10 mouse cellular contexts compared by ENCODE assay signal in genomic region chr7:35121150-35121549, GRCm38 (mm10). TPM values are rescaled to one million over a fixed set of nuclear protein-coding genes. Genes with fewer than 3 reads are reported as not detected.
DNase-seq lines count a peak whose midpoint lies in the region; ATAC-seq and TF ChIP-seq lines count a peak whose summit lies in the region.
"Had no signal": no experiment of that assay in that cellular context is flagged by ENCODE, and none has a peak within 500 bp of the region (broad histone marks: within the 10 kb centered on the region; RNA-seq: fewer than 3 reads in every experiment).

No protein-coding gene starts in this region.

- 25% methylated on average over 8 of the region's 8 CpGs for WGBS in liver, adult 2 months
- 30% methylated on average over 8 of the region's 8 CpGs for WGBS in embryonic facial prominence, embryonic 10.5 days
- WGBS in hindbrain, embryonic 14.5 days = 41% methylated on average over 8 of the region's 8 CpGs
- 36% methylated on average over 8 of the region's 8 CpGs for WGBS in liver, postnatal 0 days (ENCODE audit: insufficient replicate concordance)

- ATAC-seq in hindbrain, embryonic 14.5 days (ENCODE audit: low FRiP score) = no peak
- no peak for ATAC-seq in liver, postnatal 0 days
- ATAC-seq in granulocyte monocyte progenitor cell, adult 5-6 weeks (replicated peaks; ENCODE audit: poor library complexity, severe bottlenecking) = no peak
- ATAC-seq: forebrain, embryonic 14.5 days; inflammation-experienced regulatory T-cells, adult 6 months had no signal

- peak overlapping the region; percentile 99 for H3K9ac ChIP-seq in liver, adult 2 months (ENCODE audit: low read depth, low read length)
- no peak overlapping the region for H3K9ac ChIP-seq in hindbrain, embryonic 14.5 days
- H3K9ac ChIP-seq in liver, postnatal 0 days (replicated peaks) = peak overlapping the region; percentile 73

- H3K27ac ChIP-seq in liver, adult 2 months (replicated peaks; ENCODE audit: insufficient read depth, low read depth, low read length) = peak overlapping the region; percentile 94
- no peak overlapping the region for H3K27ac ChIP-seq in embryonic facial prominence, embryonic 10.5 days (replicated peaks)
- no peak overlapping the region for H3K27ac ChIP-seq in hindbrain, embryonic 14.5 days
- H3K27ac ChIP-seq in liver, postnatal 0 days (ENCODE audit: low read depth) = peak overlapping the region; percentile 77

- H3K79me2 ChIP-seq in liver, adult 2 months (ENCODE audit: control insufficient read depth, insufficient read depth, low read length) = peaks cover 23% of the 10 kb centered on the region

- peaks cover 15% of the 10 kb centered on the region for H3K4me1 ChIP-seq in liver, adult 2 months (ENCODE audit: control insufficient read depth, insufficient read depth, low read length)
- peaks cover 50% of the 10 kb centered on the region for H3K4me1 ChIP-seq in embryonic facial prominence, embryonic 10.5 days
- H3K4me1 ChIP-seq in hindbrain, embryonic 14.5 days (replicated peaks; ENCODE audit: control insufficient read depth, insufficient read depth, low read length) = peaks cover 13% of the 10 kb centered on the region
- H3K4me1 ChIP-seq in liver, postnatal 0 days (ENCODE audit: insufficient read depth) = peaks cover 14% of the 10 kb centered on the region

- intact Hi-C loops in left cerebral cortex, postnatal 36 days (cut with DNase I) = no loop called here

- no peak for TF ChIP-seq EP300 in liver, postnatal 0 days (IDR thresholded peaks at IDR 0.05; ENCODE audit: low read depth)

- peak overlapping the region; percentile 79 for H3K4me3 ChIP-seq in liver, adult 2 months (ENCODE audit: insufficient read depth, low read depth, low read length)
- H3K4me3 ChIP-seq in embryonic facial prominence, embryonic 10.5 days = peak overlapping the region; percentile 68; the same call in 1 of the 2 replicates
- H3K4me3 ChIP-seq in hindbrain, embryonic 14.5 days (replicated peaks; ENCODE audit: low read length) = peak overlapping the region; percentile 55
- peak overlapping the region; percentile 69 for H3K4me3 ChIP-seq in liver, postnatal 0 days (ENCODE audit: low read depth, low read length)

- H3K9me3 ChIP-seq in embryonic facial prominence, embryonic 10.5 days = no peaks in the 10 kb centered on the region
- H3K9me3 ChIP-seq in hindbrain, embryonic 14.5 days (ENCODE audit: control insufficient read depth, low read length) = no peaks in the 10 kb centered on the region
- no peaks in the 10 kb centered on the region for H3K9me3 ChIP-seq in liver, postnatal 0 days (ENCODE audit: low read length)

- TF ChIP-seq POLR2A in liver, adult 2 months (IDR thresholded peaks at IDR 0.05; ENCODE audit: extremely low read depth, insufficient read depth, low read length) = 0 out of 2 replicates have a peak, but pooled peaks have one; percentile 5

- TF ChIP-seq CTCF in liver, adult 2 months (IDR thresholded peaks at IDR 0.05; ENCODE audit: low read depth, low read length) = 0 out of 2 replicates have a peak, but pooled peaks have one; percentile 0
- no peak for TF ChIP-seq CTCF in liver, postnatal 0 days (IDR thresholded peaks at IDR 0.05; ENCODE audit: low read depth)

- H3K27me3 ChIP-seq in liver, adult 2 months (ENCODE audit: control insufficient read depth, insufficient read depth, low read length) = no peaks in the 10 kb centered on the region
- H3K27me3 ChIP-seq in embryonic facial prominence, embryonic 10.5 days (replicated peaks; ENCODE audit: low read depth, poor library complexity, severe bottlenecking) = peaks cover 93% of the 10 kb centered on the region
- peaks cover 63% of the 10 kb centered on the region for H3K27me3 ChIP-seq in hindbrain, embryonic 14.5 days (ENCODE audit: control insufficient read depth, insufficient read depth, low read length)
- peaks cover 39% of the 10 kb centered on the region for H3K27me3 ChIP-seq in liver, postnatal 0 days (ENCODE audit: insufficient read depth, low read length)

- H3K4me2 ChIP-seq in hindbrain, embryonic 14.5 days (replicated peaks) = peak overlapping the region; percentile 84; the same call in 1 of the 2 replicates
- H3K4me2 ChIP-seq in liver, postnatal 0 days (ENCODE audit: low read depth, low read length) = peak overlapping the region; percentile 87

- peak; percentile 71 for DNase-seq in liver, adult 2 months (ENCODE audit: extremely low read depth, low read depth, low spot score)
- no peak for DNase-seq in liver
- no peak for DNase-seq in embryonic facial prominence, embryonic 10.5 days (ENCODE audit: low spot score)
- DNase-seq in hindbrain, embryonic 14.5 days (ENCODE audit: low spot score) = no peak
- no peak for DNase-seq in liver, postnatal 0 days
- no peak for DNase-seq in ovary, adult 18-20 months (ENCODE audit: low spot score)
- no peak for DNase-seq in left cerebral cortex, postnatal 36 days (ENCODE audit: low spot score in 2 of 2)

- peaks cover 12% of the 10 kb centered on the region for H3K36me3 ChIP-seq in liver, adult 2 months (ENCODE audit: control insufficient read depth, insufficient read depth, low read length)
- H3K36me3 ChIP-seq in embryonic facial prominence, embryonic 10.5 days (replicated peaks) = no peaks in the 10 kb centered on the region
- no peaks in the 10 kb centered on the region for H3K36me3 ChIP-seq in hindbrain, embryonic 14.5 days (replicated peaks; ENCODE audit: control insufficient read depth, insufficient read depth)
- H3K36me3 ChIP-seq in liver, postnatal 0 days (replicated peaks; ENCODE audit: insufficient read depth, low read length) = no peaks in the 10 kb centered on the region

RNA-seq across cellular contexts. Expression of gene Cebpa, which starts 2.1 kb away (rescaled TPM):
- total RNA-seq in liver, adult 2 months (2014; rRNA removed) = 177 and 199 TPM in 2 replicates
- 349 and 390 TPM in 2 replicates for polyA plus RNA-seq in liver, adult 2 months (2012; rRNA removed)
- 0.39 and 0.45 TPM in 2 replicates for polyA plus RNA-seq in embryonic facial prominence, embryonic 10.5 days (2016; fragmentation: Nextera tagmentation; extraction: Ambion mirVana)
- polyA plus RNA-seq in hindbrain, embryonic 14.5 days (2014; fragmentation: Nextera tagmentation; extraction: Ambion mirVana) = 0.82 and 1.0 TPM in 2 replicates
- polyA plus RNA-seq in liver, postnatal 0 days (2015; fragmentation: Nextera tagmentation; extraction: Ambion mirVana) = 20.2 and 34.0 TPM in 2 replicates
- total RNA-seq in granulocyte monocyte progenitor cell, adult 5-6 weeks (2014; fragmentation: Nextera tagmentation) = 89.6 and 92.8 TPM in 2 replicates
- 33.3 and 45.1 TPM in 2 replicates for total RNA-seq in granulocyte monocyte progenitor cell, adult 5-6 weeks (2017)
- total RNA-seq in left cerebral cortex, postnatal 36 days (2021) = 10 to 100 TPM in 1 of 2 experiments, 1 to 10 TPM in 1; 9.3 to 11.0 TPM

Comparison
In these comparisons a context has a peak if more than half of its experiments do, and no peak if none do; other contexts are left out.
1. RNA of gene Cebpa, which starts 2.1 kb away (polyA plus RNA-seq): 349 to 390 TPM in liver, adult 2 months; 20.2 to 34.0 TPM in liver, postnatal 0 days, 0.82 to 1.0 TPM in hindbrain, embryonic 14.5 days and 0.39 to 0.45 TPM in embryonic facial prominence, embryonic 10.5 days; every median in the first group is over 10 times any median in the second.
2. H3K27ac ChIP-seq: peak in liver, adult 2 months (single experiment) and liver, postnatal 0 days (single experiment); none in embryonic facial prominence, embryonic 10.5 days (single experiment) and hindbrain, embryonic 14.5 days (single experiment).
3. Peak in every context shown above with its lines, with median percentiles within 50 percentile points of each other: H3K4me3 ChIP-seq.